Mouse (Mus musculus): ENCODE measurements around the gene Elp1.
A peak's percentile ranks its signal among the peaks of the same experiment; 100 is the strongest.

Gene Elp1

DNA sequence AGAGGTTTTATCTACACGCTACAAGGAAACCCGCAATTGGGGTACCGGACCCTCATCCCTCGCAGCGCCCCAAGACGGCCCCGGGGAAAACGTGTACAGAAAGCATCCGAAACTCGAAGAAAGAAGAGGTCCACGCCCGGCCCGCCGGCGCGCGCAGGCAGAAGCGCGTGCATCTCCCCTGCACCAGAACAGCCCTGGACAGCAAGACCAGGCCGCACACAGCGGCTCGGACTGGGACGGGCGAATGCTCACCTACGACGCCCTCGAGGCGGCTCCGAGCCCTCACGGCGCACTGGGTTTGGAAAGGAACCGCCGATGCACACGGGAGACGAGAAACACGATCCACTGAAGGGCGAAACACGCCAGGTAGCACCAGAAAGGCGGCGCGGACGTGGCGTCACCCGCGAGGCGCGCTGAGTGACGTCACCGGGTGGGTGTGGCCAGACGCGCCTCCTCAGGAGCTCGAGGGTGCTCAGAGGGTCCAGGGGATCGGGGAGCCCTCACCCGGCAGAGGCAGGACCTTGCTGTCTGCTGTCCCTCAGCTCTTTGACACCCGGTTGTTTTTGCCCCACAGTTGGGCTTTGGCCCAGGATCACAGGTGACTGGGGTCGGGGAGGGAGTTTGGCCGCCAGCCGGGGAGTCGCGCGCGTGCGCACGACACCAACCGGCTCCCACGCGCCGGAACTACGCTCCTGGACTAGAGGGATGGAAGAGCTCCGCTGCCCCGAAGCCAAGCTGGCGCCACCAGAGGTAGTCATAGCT is at the start of gene Elp1, which contains the start of gene Fam206a:
Elp1 (minus strand) TSS at position 425 of the 762 bp plus-strand sequence.
Fam206a (plus strand) TSS at position 439 of the 762 bp plus-strand sequence.
- peak; percentile 94 for DNase-seq (ENCODE audit: low spot score)

DNA sequence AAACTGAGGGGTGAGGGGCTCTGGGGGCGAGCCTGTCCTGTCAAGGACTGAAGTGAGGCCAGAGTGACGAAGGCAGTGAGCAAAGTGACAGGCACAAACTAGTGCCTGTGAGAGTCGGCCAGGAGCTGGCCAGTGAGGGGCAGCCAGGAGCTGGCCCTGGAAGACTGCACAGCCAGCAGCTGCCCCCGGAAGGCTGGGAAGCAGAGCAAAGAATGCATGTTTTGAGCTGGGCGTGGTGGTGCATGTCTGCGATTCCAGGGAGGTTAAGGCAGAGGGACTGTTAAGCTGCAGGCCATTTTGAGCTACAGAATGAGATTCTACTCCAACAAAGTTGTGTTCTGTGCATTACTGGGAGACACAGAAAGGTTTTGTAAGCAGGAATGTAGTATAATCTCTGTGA is 48.6 kb upstream of the Elp1 start:
- DNase-seq (ENCODE audit: low spot score): peak; percentile 69

DNA sequence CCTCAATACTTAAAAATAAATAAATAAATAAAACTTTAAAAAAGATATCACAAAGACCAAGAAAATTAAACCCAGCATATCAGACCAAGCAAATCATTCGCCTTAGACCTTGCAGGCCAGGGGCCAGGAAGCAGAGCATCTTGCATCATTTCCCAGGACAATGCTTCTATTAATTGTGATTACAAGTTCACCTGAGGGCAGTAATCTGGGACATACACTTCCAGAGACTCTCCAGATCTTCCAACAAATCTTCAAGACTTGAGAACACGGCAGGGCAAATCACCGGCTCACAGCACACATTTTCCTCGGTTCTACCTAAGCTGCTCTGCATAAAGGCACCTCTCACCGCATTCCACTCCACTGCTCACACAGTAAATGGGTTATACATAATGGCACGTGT is 45.9 kb upstream of the Elp1 start:
- DNase-seq (ENCODE audit: low spot score): no peak

DNA sequence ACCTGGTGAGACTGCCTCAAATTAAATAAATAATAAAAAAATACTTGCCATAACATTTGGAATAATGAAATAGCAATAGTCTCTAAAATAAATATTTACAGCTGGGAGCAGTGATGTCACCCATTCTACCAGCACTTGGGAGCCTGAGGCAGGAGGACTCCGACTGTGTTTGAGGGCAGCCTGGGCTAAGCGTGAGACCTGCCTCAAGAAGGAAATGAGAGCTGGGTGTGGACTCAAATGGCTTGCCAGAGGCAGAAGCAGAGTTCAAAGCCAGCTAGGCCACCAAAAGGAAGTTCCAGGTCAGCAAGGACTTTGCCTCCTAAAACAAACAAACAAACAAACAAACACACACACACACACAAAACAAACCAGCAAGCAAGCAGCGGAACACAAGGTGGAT is 45.3 kb upstream of the Elp1 start:
- DNase-seq (ENCODE audit: low spot score): no peak

DNA sequence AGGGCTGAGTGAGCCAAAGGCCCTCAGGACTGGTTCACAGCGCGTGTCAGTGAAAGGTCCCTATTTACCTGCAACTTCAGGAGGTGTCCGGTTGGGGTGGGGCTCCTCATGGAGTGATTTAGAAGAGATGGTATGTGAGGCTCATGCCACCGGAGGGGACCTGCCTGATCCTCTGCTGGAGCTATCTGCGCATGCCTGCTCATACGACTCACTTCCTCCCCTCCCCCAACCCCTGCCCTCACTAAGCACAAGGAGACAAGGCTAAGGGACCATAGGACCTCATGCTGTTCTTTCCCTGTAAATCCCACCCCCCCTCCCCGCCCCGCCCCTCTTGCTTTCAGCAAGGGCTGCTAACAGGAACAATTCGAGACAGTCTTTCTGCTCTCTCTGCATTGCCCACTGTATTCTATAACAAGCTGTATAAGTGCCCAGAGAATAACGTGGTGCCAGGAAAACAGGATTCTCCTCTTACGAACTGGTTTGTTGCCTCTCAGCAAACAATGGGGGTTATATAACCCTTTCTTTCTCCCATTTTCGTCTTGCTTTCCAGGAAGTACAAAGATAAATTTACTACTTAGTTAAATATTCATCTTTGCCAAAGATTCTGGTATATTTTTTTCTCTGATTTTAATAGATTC is 43.9 kb upstream of the Elp1 start:
- peak; percentile 35 for DNase-seq (ENCODE audit: low spot score)

DNA sequence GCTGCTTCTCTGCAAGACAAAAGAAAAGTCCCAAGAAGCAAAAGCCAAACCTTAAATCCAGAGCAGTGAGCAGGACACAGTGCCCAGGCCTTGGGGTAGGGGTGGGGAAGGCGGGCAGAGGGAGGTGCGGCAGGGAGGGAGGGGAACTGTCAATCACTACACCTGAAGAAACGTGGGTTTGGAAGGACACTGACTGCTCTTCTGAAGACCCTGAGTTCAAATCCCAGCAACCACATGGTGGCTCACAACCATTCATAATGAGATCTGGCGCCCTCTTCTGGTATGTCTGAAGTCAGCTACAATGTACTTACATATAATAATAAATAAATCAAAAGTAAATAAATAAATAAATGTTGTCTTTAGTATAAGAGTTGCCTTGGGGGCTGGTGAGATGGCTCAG is 42.8 kb upstream of the Elp1 start:
- DNase-seq (ENCODE audit: low spot score): no peak

DNA sequence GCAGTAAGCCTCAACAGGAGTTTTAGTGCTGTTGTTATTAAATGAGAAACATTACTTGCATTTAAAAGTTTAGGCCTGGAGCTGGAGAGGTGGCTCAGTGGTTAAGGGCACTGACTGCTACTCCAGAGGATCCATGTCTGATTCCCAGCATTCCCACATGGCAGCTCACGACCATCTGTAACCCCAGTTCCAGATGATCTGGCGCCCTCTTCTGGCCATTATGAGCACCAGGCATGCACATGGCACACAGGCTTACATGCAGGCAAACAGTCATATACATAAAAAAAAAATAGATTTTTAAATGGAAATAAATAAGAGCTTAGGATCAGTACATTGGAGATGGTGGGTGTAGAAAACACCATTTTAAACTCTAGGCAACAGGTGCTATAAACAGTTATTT is 41.8 kb upstream of the Elp1 start:
- no peak for DNase-seq (ENCODE audit: low spot score)

DNA sequence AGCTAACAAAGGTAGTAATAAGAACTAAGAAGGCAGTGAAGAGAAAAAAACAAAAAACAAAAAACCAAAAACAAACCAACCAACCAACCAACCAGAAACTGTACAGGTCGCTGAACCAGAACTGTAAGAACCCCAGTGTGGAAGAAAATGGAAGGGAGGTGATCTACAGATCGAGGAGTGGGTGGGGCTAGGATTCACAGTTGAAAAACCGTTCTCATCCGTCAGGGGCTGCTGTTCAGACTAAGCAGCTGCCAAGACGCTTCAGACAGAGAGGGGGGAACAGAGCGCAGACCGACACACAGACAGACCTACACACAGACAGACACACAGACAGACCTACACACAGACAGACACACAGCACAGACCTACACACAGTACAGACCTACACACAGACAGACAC is 40.4 kb upstream of the Elp1 start:
- no peak for DNase-seq (ENCODE audit: low spot score)

DNA sequence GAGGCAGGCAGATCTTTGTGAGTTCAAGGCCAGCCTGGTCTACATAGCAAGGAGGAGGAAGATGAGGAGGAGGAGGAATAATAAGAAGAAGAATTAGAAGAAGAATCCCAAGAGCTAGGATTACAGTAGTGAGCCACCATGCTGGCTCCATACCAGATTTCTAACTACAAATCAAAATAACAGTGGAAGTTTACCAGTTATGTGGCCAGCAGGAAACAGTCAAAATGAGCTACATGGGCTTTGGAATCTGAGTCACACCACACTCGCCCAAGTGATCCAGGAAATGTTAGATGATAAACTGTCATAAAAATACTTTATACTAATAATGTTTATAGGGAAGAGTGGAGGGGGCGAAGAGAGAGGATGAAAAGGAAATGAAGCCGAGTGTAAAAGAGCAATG is 38.2 kb upstream of the Elp1 start:
- no peak for DNase-seq (ENCODE audit: low spot score)

DNA sequence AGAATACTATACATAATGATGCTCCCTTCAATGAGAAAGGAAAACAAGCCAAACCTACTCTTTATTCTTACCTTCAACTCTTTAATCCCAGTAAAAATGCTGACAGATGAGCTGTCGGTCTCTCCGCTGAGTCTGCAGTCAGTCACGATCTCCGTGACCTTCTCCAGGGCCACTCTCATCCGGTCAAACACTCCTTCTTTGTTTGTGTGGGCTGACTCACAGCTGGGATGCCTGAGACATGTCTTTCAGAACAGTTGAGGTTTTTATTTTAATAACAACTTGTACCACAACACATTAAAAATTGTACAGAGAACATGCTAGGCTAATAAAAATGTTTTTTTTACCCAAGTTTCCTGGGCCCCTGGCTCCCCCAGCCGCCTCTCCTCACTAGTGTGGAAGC is 35.5 kb upstream of the Elp1 start:
- DNase-seq (ENCODE audit: low spot score): no peak

DNA sequence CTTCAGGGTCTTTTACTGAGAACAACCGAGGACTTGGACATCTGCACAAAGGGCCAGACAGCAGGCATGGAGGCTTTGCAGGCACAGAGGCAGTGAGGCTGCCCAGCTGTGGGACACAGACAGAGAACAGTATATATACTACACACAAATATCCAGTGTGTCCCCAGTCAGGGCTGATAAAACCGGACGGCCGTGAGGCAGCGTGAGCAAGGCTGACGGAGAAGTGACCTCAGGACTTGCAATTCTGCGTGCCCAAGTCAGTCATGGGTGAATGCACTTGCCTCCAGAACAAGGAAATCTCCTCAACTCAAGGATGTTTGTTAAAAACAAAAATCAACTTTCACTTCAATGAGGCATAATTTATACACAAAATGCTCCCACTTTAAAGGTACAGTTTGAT is 29.9 kb upstream of the Elp1 start:
- DNase-seq (ENCODE audit: low spot score): no peak

DNA sequence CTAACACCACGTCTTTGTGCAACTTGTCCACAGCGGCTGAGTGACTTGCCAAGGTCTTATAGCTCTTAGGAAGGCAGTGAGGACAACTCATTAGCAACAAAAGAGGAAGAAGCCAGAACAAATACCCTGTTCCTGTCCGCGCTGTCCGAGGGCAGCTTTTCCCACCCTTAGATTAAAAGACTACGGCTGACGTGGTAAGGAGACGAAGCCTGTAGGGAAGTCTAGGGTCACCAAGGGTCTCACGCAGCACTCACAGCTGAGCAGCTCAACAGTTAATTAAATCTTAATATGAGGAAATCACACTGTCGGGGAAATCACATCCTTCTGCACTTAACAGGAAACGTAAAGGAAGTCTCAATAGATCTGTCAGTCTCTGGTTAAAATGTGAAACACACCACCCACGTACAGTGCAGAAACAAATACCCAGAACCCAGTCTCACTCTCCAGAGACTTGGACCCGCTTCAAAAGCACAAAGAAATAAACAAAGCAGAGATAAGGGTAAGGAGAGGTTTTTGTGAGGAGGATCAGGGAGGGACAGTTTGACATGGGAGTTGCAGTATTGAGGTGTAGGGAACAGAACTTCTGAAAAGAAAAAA is 29.0 kb upstream of the Elp1 start:
- DNase-seq (ENCODE audit: low spot score): no peak

DNA sequence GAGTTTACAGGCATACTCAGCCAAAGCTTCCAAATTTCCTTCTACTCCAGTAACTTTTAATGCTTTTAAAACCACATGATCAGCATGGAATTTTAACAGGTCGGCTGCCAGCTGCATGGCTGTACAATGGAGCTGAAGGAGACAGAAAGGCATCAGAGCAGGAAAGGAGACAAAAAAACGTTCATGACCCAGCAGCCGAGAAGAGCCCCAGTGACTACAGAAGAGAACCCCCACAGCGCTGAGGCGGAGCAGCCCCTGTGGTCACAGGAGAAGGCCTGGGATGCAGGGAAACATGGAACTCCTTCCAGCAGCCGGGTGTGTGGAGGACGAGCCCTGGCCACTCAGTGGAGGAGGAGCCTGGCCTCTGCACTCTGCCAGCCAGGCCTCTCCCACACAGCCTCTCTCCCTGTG is 27.4 kb upstream of the Elp1 start:
- no peak for DNase-seq (ENCODE audit: low spot score)

DNA sequence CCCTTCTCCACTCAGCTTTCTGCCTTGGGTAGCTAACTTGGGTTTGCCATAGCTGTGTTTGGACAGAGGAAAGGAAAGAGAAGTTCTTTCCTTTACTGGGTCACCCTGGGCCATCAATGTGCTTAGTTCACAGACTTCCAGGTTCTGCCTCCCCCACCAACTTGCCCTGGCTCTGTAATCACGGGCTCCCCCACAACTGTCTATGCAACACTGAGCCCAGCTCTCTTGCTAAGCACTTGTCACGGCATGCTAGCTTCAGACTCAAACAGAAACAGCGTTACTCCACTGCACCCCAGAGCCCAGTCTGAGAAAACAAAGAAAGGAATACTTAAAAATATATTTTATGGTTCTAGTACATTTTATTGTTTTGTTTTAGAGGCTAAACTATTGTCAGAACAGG is 26.8 kb upstream of the Elp1 start:
- DNase-seq (ENCODE audit: low spot score): no peak

DNA sequence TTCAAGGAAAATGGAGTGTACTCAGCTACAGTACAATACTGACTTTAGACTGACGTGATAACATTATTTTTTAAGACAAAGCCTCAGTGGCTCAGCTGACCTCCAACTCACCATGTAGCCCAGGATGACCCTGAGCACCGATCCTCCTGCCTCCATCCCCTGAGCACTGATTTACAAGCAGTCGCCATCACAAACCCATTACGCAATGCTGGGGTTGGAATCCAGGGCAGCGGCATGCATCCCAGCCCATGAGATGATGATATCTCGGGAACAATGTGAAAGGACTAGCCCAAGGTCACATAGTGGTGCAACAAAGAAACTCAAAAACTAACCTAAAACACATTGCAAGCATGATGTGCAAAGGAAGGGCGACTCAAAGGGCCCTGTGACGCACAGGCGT is 22.1 kb upstream of the Elp1 start:
- DNase-seq (ENCODE audit: low spot score): no peak

DNA sequence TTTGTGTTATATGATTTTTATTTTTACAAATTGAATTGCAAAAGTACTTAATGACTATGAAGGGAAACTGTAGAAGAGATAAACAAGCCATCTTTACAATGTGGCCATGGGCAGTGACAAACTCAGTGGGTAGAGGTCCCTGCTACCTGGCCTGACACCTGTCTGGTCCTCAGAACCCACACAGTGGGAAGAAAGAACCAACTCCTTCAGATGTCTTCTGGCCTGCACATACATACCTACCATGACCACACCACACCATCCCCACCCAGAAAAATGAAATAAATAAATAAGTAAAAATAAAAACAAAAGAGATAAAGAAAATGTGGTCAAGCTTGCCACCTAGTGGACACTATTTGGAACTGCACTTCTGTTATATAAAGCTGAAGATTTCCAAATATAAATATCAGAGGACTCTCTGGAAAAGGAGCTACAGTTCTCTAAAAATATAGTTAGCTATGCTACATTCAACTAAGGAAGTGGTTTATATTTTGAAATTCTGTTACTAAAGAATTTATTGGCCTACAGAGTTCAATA is 18.0 kb upstream of the Elp1 start:
- DNase-seq (ENCODE audit: low spot score): no peak

DNA sequence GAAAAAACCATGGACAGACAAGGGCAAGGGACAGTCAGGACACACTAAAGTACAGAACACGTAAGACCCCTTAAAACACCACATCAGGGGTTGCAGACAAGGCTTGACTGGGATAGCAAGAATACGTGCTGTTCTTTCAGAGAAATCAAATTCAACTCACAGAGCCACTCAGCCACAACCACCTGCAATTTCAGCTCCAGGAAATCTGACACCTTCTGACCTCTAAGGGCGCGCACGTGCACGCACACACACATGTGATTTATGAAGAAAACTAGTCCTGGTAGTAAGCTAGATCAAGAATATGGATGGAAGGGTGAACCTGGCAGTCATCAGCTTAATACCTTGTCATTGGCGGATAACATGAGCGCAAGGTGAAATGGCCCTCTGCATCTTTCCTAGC is 13.0 kb upstream of the Elp1 start:
- no peak for DNase-seq (ENCODE audit: low spot score)

DNA sequence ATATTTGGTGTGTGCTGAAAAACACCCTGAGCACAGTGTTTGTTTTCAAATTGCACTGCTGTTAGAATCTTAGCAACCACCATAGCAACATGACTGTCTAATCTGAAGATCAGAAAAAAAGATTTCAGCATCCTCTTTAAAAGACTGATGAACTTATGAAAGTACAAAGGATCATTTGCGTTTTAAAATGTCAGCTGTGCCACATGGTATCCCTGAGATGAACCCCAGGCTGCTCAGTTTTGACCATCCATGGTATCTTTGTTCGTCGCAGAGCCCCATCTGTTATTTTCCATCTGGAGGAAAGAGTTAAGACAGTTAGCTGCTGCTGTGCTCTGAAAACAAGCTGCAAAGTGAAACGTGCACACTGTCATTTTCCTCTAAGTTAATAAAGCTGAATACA is 10.0 kb upstream of the Elp1 start:
- no peak for DNase-seq (ENCODE audit: low spot score)

DNA sequence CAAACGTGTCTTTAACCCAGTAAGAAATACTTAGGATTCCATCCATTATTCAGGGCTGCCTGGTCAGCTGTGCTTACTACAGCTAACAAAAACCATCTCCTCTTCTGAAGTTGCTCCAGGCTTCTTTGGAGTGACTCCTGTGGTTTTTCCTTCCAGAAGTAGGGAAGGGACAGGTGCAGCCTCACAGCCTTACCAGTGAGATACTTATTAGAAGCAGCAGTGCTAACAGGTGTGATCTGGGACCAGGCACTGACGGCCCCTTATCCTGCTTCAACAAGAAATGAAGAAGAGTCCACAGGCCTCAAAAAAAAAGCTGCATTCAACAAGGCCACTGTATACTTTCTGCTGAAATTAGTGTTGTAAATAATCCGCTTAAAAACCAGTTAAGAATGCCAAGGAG is 9.5 kb upstream of the Elp1 start:
- no peak for DNase-seq (ENCODE audit: low spot score)

DNA sequence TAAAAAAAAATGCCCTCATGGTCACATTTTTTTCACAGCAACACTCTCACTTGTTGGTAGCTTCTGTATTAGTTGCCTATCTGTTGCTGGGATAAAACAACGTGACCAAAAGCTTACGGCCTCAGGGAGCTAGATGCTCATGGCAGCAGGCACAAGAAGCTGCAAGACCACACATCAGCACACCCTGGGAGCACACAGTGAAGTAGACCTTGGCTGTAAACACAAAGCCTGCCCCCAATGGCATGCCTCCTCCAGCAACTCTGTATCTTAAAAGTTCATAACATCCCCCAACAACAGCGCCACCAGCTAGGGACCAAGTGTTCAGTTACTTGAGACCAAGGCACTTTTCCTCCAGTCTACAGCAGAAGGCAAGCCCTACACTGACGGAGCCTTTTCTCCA is 6.9 kb upstream of the Elp1 start:
- DNase-seq (ENCODE audit: low spot score): no peak

DNA sequence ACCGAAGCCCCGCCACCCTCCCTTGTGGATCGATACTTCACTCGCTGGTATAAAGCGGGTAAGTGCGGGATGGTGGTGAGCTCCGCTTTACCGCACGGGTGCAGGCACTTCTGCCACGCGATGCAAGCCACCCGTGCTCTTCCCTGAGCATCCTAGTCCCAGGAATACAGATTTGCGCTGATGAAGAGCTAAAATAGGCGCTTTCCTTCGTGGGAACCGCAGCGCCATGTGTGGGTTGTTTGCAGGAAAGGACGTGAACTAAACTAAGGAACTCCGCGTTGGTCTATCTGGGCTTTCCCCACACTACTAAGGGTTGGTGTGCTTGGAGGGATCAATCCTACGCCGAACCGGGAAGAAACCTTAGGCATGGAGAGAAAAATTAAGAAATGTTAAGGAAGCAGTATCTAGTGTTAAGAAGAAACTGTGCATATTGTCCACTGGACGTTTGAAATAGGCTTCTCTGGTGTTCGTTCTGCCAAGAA is 579 bp upstream of the Elp1 start:
- no peak for DNase-seq (ENCODE audit: low spot score)

DNA sequence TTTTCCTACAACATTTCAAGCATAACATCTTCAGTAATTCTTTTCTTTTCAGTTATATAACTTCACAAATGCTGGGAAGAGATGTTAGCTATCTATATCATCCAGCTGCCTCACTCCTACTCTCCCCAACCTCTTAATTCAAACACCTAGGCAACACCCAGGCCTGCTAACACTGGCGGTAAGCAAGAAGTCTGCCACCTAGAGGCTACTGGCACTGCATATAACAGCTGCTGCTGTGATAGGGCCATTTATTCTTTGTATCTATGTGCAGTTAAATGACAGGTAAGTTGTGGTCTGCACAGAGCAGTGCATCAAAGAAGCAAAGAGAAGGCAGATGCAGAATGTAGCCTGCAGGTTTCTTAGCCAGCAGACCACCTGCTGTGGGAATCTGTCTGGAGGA is 10.8 kb downstream of the Elp1 start:
- no peak for DNase-seq (ENCODE audit: low spot score)

DNA sequence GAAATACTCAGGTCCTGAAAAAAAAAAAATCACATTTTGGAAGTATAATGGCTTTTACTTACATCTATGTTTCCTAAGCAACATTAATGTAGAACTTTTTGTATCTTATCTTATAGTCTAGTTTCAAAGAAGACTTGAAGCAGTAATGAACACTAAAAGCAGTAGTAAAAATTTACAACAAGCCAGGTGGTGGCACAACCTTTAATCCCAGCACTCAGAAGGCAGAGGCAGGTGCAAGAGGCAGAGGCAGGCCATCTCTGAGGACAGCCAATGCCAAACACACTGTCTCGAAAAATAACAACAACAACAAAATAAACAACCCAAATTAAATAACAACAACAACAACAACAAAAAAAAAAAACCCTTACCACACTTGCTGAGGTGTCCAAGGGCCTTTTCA is 31.1 kb downstream of the Elp1 start:
- no peak for DNase-seq (ENCODE audit: low spot score)

All from yolk sac, embryonic 10.5 days (tissue).